Mouse (Mus musculus) cerebellum, adult 9-11 months (tissue): ENCODE measurements around the gene Mroh3.

Experiments used
- DNase-seq: peaks from one replicate; pipeline ENCODE4 v3.0.0; 2022

The Mroh3 gene

DNA sequence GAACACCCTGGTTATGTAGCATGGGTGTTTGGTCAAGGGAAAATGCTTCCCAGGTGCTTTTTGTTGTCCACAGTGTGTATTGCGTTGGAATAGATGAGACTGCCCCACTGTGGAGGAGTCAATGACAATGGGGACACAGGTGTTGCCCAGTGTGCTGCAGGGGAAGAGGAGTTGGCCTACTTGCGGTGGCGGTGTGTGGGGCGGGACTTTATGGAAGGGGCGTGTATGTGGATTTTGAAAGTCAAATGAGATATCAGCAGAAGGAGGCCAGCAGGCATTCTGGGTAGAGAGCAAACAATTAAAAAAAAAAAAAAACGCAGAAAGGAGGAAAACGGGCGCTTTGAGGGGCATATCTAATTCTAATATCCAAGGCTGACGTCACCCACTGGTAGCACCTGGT is 62.9 kb downstream of the Mroh3 start:
- no peak for DNase-seq

DNA sequence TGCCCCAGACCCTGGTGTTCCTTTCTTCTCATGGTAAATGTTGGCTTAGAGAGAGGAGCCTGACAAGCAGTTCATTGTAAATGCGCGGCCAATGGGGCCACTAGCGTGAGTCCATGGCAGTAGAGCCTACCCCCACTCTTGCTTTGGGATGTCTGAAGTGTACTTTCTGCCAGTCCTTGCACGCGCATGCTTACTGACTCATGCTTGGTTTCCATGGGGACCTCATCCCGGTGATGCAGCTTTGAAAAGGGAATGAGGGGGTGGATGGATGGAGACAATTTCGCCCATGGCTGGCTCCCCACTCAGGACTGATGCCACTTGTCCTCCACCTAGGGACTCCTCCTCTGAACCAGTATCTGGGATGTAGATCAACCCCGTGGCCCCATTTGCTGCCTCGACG is 69.1 kb downstream of the Mroh3 start:
- no peak for DNase-seq

DNA sequence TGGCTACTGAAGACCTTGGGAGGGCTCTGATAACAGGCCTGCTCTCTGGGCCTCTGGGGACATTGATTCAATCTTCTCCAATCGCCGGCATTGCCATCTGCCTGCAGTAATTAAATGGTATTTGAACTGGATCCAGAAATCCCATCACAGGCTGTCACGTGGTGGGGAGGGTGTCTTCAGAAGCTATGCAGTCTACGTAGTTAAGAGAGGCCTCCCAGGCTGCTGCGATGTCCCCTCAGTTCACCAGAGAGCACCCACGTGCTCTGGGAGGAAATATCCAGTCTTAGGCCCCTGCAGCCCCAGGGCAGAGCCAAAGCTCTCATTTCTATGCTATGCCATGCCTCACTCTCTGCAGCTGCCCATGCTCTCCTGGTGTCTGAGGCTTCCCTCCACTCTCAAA is 70.3 kb downstream of the Mroh3 start:
- DNase-seq = peak; percentile 63

DNA sequence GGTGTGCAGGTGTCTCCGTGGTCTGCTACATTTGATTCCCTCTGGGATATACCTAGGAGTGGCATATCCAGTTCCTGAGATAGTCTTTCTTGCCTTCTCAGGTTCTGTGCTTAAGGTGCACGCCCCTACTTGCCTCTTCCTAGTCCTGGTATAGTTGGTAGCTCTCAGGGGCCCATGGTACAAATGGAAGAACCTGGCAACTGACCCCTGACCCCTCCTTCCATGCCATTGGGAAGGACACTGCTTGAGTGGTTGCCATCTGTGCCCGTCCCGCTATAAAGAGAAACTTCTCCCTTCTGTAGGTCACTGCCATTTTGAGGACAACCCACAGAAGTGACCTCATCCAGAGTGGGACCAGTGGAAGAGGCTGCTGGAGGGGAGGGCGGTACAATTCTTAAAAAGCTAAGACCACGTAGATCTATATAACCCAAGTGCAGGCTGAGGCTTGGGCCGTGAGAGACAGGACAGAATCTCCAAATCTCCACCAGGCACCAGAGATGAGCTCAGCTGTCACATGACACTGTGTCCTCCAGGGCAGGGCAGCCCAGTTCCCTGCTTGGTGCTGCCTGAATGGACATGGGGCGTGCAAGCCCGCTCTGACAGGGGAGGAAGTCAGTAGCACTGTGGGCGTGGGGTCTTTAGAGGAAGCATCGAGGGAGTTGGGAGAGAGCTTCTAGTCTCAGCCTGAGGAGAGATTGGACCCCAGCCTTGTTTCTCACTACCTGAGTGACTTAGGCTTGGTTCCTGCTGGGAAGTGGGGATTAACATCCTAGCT is 71.3 kb downstream of the Mroh3 start:
- DNase-seq = peak; percentile 65

DNA sequence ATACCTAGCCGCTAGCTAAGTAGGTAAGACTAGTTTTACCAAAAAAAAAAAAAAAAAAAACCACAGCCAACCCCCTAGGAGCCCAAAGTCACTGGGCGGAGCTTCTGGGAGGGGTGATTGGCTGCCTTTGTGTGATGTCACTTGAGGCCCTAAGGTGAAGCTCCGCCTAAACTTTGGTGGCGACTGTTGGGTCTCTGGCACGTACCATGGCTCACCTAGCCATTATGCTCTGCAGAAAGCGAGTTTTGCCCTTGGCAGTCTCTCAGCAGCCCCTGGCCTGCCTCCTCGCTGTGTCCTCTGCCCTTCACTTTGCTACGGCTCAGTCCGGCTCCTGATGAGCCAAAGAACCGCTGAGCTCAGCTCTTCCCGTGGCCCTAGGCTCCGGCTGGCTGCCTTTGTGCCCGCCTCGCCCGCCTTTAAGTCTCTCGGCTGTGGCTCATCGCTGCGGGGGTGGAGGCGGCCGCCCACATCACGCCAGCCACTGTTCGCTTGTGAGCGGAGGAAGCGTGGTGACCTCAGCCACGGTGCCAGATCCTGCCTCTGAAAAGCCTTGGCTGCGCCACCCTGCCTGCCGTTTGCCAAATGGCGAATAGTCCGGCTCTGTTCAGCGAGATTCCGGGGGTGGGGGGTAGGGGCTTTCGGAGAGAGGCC is 72.5 kb downstream of the Mroh3 start:
- peak; percentile 94 for DNase-seq

DNA sequence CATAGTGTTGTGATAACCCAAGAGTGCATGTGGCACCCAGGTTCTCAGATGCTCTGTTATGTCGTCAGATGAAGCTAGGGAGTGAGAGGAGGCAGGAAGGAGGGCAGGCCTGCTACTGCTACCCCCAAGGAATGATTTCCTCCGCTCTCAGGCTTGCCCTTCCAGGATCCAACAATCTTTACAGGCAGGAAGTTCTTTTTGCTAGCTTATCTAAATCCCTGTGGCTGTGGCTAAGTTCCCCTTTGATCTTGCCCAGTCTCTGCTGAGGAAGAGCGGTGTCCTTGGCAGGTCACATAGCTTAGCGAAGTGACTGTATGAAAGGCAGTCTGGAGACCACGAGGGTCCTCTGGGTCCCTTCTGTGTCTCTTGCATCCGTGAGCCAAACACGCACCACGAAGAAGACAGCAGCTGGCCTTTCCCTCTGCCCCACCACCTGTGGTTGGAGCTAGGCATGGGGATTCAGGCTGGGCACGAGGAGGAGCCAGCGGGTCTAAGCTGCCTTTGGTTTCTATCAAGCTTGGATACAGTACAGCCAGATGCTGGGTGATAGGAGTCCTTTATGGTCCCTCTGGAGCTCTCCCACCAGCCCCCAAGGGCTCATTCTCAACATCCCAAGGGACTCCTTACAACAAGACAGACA is 74.3 kb downstream of the Mroh3 start:
- peak; percentile 41 for DNase-seq

DNA sequence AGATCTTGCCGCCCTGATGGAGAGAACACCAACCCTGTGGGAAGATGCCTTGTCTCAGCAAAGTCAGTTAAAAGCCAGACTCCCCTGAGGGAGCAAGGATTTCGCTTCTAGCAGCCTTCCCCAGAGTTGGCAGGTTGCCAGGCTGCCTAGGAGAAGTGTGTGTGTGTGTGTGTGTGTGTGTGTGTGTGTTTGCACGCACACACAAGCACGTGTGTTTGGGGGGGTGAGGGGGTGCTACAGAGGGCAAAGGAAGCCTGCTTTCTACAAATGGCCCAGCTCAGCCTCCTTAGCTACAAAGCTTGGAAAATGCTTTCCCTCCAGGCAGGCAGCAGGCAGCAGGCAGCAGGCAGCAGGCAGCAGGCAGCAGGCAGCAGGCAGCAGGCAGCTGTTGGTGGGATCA is 75.1 kb downstream of the Mroh3 start:
- peak; percentile 42 for DNase-seq

DNA sequence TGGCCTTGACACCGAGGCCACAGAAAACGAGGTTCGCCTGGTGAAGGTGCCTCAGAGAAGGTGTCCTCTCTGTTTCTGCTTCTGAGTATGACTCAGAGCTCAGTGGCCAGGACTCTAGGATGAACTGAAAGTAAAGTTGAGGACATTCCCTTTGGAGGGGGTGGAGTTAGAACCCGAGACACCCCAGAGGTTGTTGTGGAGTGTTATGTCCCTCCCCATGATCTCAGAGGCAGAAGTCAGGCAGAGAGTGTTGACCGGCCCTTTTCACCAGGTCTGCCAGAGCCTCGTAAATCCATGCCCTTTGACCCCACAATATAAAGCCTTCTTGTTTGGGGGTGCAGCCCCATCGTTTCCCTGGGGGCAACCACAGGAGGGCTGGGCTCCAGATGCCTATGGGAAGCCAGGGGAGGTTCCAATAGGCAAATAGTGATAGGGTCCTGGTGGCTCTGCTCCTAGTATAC is 75.5 kb downstream of the Mroh3 start:
- DNase-seq = no peak

DNA sequence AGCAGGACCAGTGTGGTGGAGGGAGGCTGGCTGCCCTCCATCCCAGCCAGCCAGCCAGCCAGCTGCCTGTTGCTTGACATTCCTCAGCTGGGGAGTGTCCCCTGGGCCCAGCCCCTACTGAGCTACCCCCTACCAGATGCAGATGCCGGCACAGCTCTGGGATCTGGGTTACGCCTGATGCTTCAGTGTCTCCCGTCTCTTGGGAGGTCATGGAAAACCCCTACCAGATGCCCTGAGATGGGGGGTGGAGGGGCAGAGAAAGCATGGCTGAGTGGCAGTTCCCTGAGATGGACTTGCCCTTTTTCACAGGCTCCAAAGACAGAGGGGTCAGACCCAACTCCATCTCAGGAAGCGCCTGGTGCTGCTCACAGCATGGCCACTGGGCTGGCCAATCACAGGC is 76.1 kb downstream of the Mroh3 start:
- no peak for DNase-seq

DNA sequence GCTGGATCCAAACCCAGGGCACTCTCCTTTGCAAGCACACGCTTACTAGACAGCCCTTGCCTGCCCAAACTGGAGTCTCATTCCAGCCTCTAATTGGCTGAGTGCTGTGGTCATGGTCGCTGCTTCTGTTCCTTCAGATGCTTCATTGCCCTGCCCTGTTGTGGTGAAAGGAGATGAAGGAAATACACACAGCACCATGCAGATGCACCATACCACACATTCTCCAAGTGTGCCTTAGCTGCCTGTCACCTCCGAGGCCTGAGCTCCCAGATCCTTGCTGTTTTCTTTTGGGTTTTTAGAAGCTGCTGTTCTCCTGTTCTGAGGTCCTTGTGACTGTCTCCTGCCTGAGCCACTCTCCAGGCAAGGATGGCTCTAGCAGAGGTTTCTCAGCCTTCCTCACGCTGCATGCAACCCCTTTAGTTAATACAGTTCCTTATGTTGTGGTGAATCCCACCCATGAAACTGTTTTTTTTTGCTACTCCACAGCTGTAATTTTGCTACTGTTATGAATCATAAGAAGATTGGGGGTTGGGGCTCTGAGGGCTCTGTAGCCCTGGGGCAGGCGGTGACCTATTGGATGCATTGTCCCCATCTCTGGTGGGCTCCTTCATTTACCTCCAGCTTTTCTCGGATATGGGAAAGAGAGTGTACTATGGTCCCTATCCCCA is 76.7 kb downstream of the Mroh3 start:
- DNase-seq = no peak

DNA sequence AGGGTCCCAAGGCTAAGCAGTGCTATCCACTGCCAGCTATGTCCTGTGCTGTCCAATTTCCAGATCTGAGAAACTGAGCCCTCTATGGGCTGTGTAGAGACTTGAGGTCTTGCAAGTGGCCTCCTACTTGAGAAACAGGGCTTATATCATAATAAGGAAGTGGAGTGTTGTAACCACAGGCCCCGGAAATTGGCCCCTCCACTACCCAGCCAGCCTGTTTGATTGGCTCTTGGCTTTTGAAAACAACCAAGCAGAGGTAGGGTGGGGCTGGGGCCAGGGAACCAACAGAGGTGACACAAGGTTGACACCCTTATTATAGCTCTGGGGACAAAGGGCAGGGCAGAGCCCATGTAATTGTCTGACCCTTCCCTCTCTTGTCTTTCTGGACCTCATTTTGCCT is 77.6 kb downstream of the Mroh3 start:
- no peak for DNase-seq

DNA sequence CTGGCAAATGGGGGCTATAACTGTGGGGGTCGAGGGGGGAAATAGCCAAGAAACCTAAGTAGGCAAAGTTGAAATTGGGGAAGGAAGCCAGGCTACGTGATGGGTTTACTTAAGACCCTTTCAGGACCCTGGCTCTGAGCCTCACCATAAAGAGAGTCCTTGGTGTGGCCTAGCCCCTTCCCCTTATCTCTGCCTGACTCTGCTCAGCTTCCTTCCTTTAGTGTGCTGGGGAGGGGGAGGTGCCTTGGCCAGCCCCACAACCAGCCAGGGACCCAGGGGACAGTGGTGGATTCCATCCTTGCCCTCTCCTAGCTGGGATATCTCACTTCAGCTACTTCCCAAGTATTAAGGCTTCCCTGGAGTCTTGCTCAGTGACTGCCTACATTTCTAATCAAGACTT is 78.1 kb downstream of the Mroh3 start:
- DNase-seq = no peak

DNA sequence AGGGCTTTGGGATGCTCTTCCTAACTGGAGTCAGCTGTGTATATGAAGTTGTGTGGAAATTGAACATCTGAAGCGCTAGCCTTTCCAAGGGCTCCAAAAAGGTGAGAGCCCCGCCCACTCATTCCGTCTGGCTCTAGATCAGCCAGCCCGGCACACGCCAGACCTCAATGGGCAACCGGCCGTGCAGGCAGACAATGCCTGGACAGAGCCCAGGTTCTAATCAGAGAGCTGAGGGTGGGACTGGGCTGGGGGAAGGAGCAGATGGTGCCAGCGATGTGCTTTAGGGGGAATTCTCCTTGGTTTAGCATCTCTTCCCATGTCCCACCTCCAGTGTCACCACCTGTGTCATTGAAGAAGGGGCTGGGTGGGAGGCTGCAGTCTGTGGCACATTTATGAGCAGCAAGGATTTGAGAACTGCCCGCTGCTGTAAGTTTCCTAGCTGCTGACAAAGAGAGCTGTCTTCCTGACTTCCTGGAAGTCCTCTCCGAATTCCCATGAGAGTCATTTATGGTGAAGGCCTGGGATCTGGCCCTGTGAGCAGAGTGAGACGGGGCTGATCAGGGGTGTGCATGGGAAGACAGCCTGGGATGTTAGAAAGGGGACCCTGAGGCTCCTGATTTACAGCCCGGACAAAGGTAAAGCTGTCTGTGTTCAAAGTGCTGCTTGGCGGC is 78.9 kb downstream of the Mroh3 start:
- DNase-seq = peak; percentile 68

DNA sequence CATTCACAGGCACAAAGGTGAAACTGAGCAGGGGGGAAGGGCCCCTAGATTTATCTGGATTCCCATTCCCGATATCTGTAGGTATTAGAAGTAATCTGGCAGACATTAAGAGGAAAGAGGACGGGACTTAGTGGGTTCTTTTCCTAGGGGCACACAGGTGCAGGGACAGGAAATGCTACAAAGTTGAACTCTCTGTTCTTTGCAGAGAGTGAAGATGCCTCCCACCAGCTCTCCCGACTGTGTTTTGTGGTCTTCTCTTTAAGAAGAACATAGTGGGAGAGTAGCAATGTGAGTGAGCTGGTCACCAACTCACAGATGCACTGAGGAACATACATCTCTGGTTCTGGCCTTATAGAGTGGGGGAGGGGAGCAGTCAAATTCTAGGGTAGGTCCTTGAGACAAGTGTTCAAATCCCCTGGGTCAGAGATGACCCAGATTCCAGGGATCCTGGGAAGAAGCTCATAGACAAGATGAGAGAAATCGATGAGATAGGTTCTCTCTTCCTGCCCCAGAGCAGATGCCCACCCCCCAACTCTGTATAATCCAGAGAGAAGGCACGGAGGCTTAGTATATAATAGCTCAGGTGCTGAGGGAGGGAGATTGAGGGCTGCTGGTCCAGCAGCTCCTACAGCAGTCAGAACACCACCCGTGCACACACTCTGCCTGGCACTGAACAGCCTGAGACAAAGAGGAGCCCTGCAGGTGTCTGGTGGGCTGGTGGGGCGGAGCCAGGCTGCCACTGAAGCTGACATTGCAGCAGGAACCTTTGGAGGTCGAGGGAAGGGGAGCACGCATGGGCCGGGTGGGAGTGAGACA is 80.0 kb downstream of the Mroh3 start:
- peak; percentile 40 for DNase-seq
